Mouse (Mus musculus) forebrain, embryonic 11.5 days (tissue): ENCODE data around the gene Tmem248. TPM values are rescaled to one million over a fixed set of nuclear protein-coding genes. Genes with fewer than 3 reads are reported as not detected.

Source experiments
- ATAC-seq: fragments of 200-750 bp; cut with Nextera tagmentation; replicated peaks from 2 replicates; pipeline ENCODE4 v1.8.0; 2017; ENCODE audit warnings: moderate TSS enrichment; ENCODE audit not compliant: low FRiP score
- DNase-seq: peaks from one replicate; pipeline ENCODE4 v3.0.0-alpha.2; 2017; ENCODE audit warnings: low spot score
- H3K27ac ChIP-seq: fragments of 300-500 bp; sonication (generic); 2 replicates; pipeline ENCODE4 v1.5.1; 2014; ENCODE audit warnings: low read depth, low read length
- H3K27me3 ChIP-seq: fragments of 300-500 bp; sonication (generic); 2 replicates; pipeline ENCODE4 v1.6.1; 2014; ENCODE audit warnings: mild to moderate bottlenecking, low read length, mixed read lengths; ENCODE audit not compliant: control insufficient read depth, insufficient read depth
- H3K36me3 ChIP-seq: fragments of 300-500 bp; sonication (generic); 2 replicates; pipeline ENCODE4 v1.6.1; 2014; ENCODE audit warnings: mild to moderate bottlenecking, low read length, moderate library complexity, mixed read lengths; ENCODE audit not compliant: control insufficient read depth, insufficient read depth
- H3K4me1 ChIP-seq: fragments of 300-500 bp; sonication (generic); replicated peaks from 2 replicates; pipeline ENCODE4 v1.6.1; 2014; ENCODE audit warnings: low read length, mixed read lengths; ENCODE audit not compliant: control insufficient read depth, insufficient read depth
- H3K4me2 ChIP-seq: fragments of 300-500 bp; sonication (generic); 2 replicates; pipeline ENCODE4 v1.6.1; 2014; ENCODE audit warnings: low read depth, mild to moderate bottlenecking, low read length, moderate library complexity, mixed read lengths; ENCODE audit not compliant: severe bottlenecking
- H3K4me3 ChIP-seq: fragments of 300-500 bp; sonication (generic); 2 replicates; pipeline ENCODE4 v1.5.1; 2014; ENCODE audit warnings: low read depth, low read length
- H3K9ac ChIP-seq: fragments of 300-500 bp; sonication (generic); 2 replicates; pipeline ENCODE4 v1.6.1; 2014; ENCODE audit warnings: low read length
- H3K9me3 ChIP-seq: fragments of 300-500 bp; sonication (generic); 2 replicates; pipeline ENCODE4 v1.6.1; 2016; ENCODE audit warnings: low read length, mixed read lengths; ENCODE audit not compliant: control insufficient read depth
- WGBS: fragments of 180-500 bp; shearing (Covaris S2); extraction: QIAGEN DNeasy Blood & Tissue Kit; methylation state at CpG from one replicate; pipeline ENCODE4 v1.1.7; 2014; 5-methylcytosine and 5-hydroxymethylcytosine counted together
- polyA plus RNA-seq: library from polyadenylated mRNA; unstranded; fragments of >200 nt; fragmentation: Nextera tagmentation; extraction: Ambion mirVana; gene quantifications from 2 replicates; pipeline ENCODE4 v1.2.1, GENCODE M21; 2014

Gene Tmem248
- polyA plus RNA-seq, 1 experiment from 2014 or later = 34.7 TPM

GRCm38 (mm10) chr5:130193760-130194159 lies 23.1 kb upstream of the Tmem248 start:
- Histone ChIP-seq H3K4me3 (no peak overlapping the region), H3K36me3 (no peaks in the 10 kb centered on the region; the same call in 1 of the 2 replicates), H3K4me2 (no peak overlapping the region), H3K4me1 (no peaks in the 10 kb centered on the region), H3K27me3 (no peaks in the 10 kb centered on the region), H3K27ac (no peak overlapping the region), H3K9me3 (no peaks in the 10 kb centered on the region), H3K9ac (no peak overlapping the region)
- ATAC-seq (no peak), DNase-seq (no peak)
- WGBS = 87% methylated on average over 3 of the region's 3 CpGs

- DNase-seq = no peak
- Histone ChIP-seq H3K4me2 (no peak overlapping the region), H3K27me3 (no peaks in the 10 kb centered on the region), H3K9me3 (no peaks in the 10 kb centered on the region), H3K4me1 (no peaks in the 10 kb centered on the region), H3K9ac (no peak overlapping the region), H3K36me3 (no peaks in the 10 kb centered on the region; the same call in 1 of the 2 replicates), H3K4me3 (no peak overlapping the region), H3K27ac (no peak overlapping the region)
- ATAC-seq = no peak
- 90% methylated on average over 1 of the region's 1 CpGs for WGBS
These were observed 20.6 kb upstream of the Tmem248 start for GRCm38 (mm10) chr5:130196307-130196706.

- no peaks in the 10 kb centered on the region for H3K9me3 ChIP-seq
- H3K9ac ChIP-seq = no peak overlapping the region
- H3K27ac ChIP-seq = no peak overlapping the region
- no peaks in the 10 kb centered on the region; the same call in 1 of the 2 replicates for H3K36me3 ChIP-seq
- WGBS = 89% methylated on average over 3 of the region's 3 CpGs
- H3K27me3 ChIP-seq = no peaks in the 10 kb centered on the region
- no peak for DNase-seq
- ATAC-seq = no peak
- H3K4me1 ChIP-seq = no peaks in the 10 kb centered on the region
- no peak overlapping the region for H3K4me2 ChIP-seq
- H3K4me3 ChIP-seq = no peak overlapping the region
These were observed 19.4 kb upstream of the Tmem248 start for GRCm38 (mm10) chr5:130197454-130197853.

- no peak overlapping the region for H3K4me3 ChIP-seq
- no peak overlapping the region for H3K27ac ChIP-seq
- H3K36me3 ChIP-seq = no peaks in the 10 kb centered on the region; the same call in 1 of the 2 replicates
- no peaks in the 10 kb centered on the region for H3K27me3 ChIP-seq
- no peak overlapping the region for H3K9ac ChIP-seq
- WGBS = 93% methylated on average over 7 of the region's 7 CpGs
- no peak overlapping the region for H3K4me2 ChIP-seq
- ATAC-seq (no peak), DNase-seq (no peak)
- H3K9me3 ChIP-seq = no peaks in the 10 kb centered on the region
- no peaks in the 10 kb centered on the region for H3K4me1 ChIP-seq
These were observed 18.9 kb upstream of the Tmem248 start for GRCm38 (mm10) chr5:130197981-130198380.

GRCm38 (mm10) chr5:130200233-130201029 lies 16.4 kb upstream of the Tmem248 start:
- WGBS = 94% methylated on average over 10 of the region's 10 CpGs

GRCm38 (mm10) chr5:130203948-130204347 lies 12.9 kb upstream of the Tmem248 start:
- Histone ChIP-seq H3K27me3 (no peaks in the 10 kb centered on the region), H3K27ac (no peak overlapping the region), H3K36me3 (no peaks in the 10 kb centered on the region; the same call in 1 of the 2 replicates), H3K4me1 (no peaks in the 10 kb centered on the region), H3K4me3 (no peak overlapping the region), H3K4me2 (no peak overlapping the region), H3K9ac (no peak overlapping the region), H3K9me3 (no peaks in the 10 kb centered on the region)
- no peak for ATAC-seq
- 86% methylated on average over 4 of the region's 4 CpGs for WGBS
- no peak for DNase-seq

More at GRCm38 (mm10) chr5:130200233-130201029, 16.4 kb upstream of the Tmem248 start:
- no peak overlapping the region for H3K9ac ChIP-seq
- no peak overlapping the region for H3K4me3 ChIP-seq
- H3K36me3 ChIP-seq = no peaks in the 10 kb centered on the region; the same call in 1 of the 2 replicates
- no peak overlapping the region for H3K27ac ChIP-seq
- ATAC-seq (no peak), DNase-seq (no peak)
- H3K4me1 ChIP-seq = no peaks in the 10 kb centered on the region
- no peaks in the 10 kb centered on the region for H3K27me3 ChIP-seq
- no peaks in the 10 kb centered on the region for H3K9me3 ChIP-seq
- no peak overlapping the region for H3K4me2 ChIP-seq

- DNase-seq = no peak
- ATAC-seq = no peak
- Histone ChIP-seq H3K36me3 (no peaks in the 10 kb centered on the region; the same call in 1 of the 2 replicates), H3K4me1 (no peaks in the 10 kb centered on the region), H3K4me3 (no peak overlapping the region), H3K27me3 (no peaks in the 10 kb centered on the region), H3K9ac (no peak overlapping the region), H3K4me2 (no peak overlapping the region), H3K27ac (no peak overlapping the region), H3K9me3 (no peaks in the 10 kb centered on the region)
- 91% methylated on average over 6 of the region's 6 CpGs for WGBS
These were observed 12.3 kb upstream of the Tmem248 start for GRCm38 (mm10) chr5:130204560-130204959.

GRCm38 (mm10) chr5:130205441-130206023 lies 11.3 kb upstream of the Tmem248 start:
- no peak overlapping the region for H3K9ac ChIP-seq
- DNase-seq = no peak
- no peak for ATAC-seq
- 90% methylated on average over 3 of the region's 3 CpGs for WGBS
- no peak overlapping the region for H3K27ac ChIP-seq
- no peak overlapping the region for H3K4me2 ChIP-seq
- H3K4me3 ChIP-seq = no peak overlapping the region
- H3K27me3 ChIP-seq = no peaks in the 10 kb centered on the region
- no peaks in the 10 kb centered on the region; the same call in 1 of the 2 replicates for H3K36me3 ChIP-seq
- no peaks in the 10 kb centered on the region for H3K4me1 ChIP-seq
- H3K9me3 ChIP-seq = no peaks in the 10 kb centered on the region
